Mouse (Mus musculus) hindbrain, postnatal 0 days (tissue): ENCODE results near the gene Mettl21c. TPM values are rescaled to one million over a fixed set of nuclear protein-coding genes. Genes with fewer than 3 reads are reported as not detected.
"Not testable (repeated sequence)": the region's sequence is repeated elsewhere in the genome, so short reads cannot be mapped to it uniquely, and the experiment has no call there.

Source experiments
- ATAC-seq: fragments of 200-750 bp; cut with Nextera tagmentation; 2 replicates; pipeline ENCODE4 v1.8.0; 2017; ENCODE audit warnings: mild to moderate bottlenecking, moderate TSS enrichment, moderate library complexity
- DNase-seq: peaks from one replicate; pipeline ENCODE4 v3.0.0-alpha.2; 2015; ENCODE audit warnings: low spot score
- H3K27ac ChIP-seq: fragments of 300-500 bp; sonication (generic); 2 replicates; pipeline ENCODE4 v1.5.1; 2014; ENCODE audit warnings: mild to moderate bottlenecking
- H3K27me3 ChIP-seq: fragments of 300-500 bp; sonication (generic); 2 replicates; pipeline ENCODE4 v1.6.1; 2014; ENCODE audit warnings: low read length, mixed read lengths; ENCODE audit not compliant: insufficient read depth
- H3K36me3 ChIP-seq: fragments of 300-500 bp; sonication (generic); 2 replicates; pipeline ENCODE4 v1.6.1; 2014; ENCODE audit warnings: low read length, mixed read lengths; ENCODE audit not compliant: insufficient read depth
- H3K4me1 ChIP-seq: fragments of 300-500 bp; sonication (generic); 2 replicates; pipeline ENCODE4 v1.6.1; 2014; ENCODE audit warnings: antibody characterized with exemption, low read length, mixed read lengths; ENCODE audit not compliant: insufficient read depth
- H3K4me2 ChIP-seq: fragments of 300-500 bp; sonication (generic); 2 replicates; pipeline ENCODE4 v1.6.1; 2014; ENCODE audit warnings: low read depth, mild to moderate bottlenecking, low read length, moderate library complexity, mixed read lengths
- H3K4me3 ChIP-seq: fragments of 300-500 bp; sonication (generic); 2 replicates; pipeline ENCODE4 v1.5.1; 2014; ENCODE audit warnings: low read length
- H3K9ac ChIP-seq: fragments of 300-500 bp; sonication (generic); replicated peaks from 2 replicates; pipeline ENCODE4 v1.6.1; 2014; ENCODE audit warnings: mild to moderate bottlenecking, low read length, moderate library complexity, mixed read lengths
- H3K9me3 ChIP-seq: fragments of 300-500 bp; sonication (generic); 2 replicates; pipeline ENCODE4 v1.6.1; 2016; ENCODE audit warnings: low read length, mixed read lengths
- CTCF ChIP-seq: IDR thresholded peaks from 2 replicates; pipeline ENCODE4 v1.5.1; 2016; ENCODE audit warnings: antibody characterized with exemption, control low read depth, low read depth
- WGBS: fragments of 180-500 bp; shearing (Covaris S2); extraction: QIAGEN DNeasy Blood & Tissue Kit; methylation state at CpG from one replicate; pipeline ENCODE4 v1.1.7; 2014; 5-methylcytosine and 5-hydroxymethylcytosine counted together
- polyA plus RNA-seq: library from polyadenylated mRNA; unstranded; fragments of >200 nt; fragmentation: Nextera tagmentation; extraction: Ambion mirVana; gene quantifications from 2 replicates; pipeline ENCODE4 v1.2.1, GENCODE M21; 2015
- total RNA-seq: library from RNA; depleted of rRNA; stranded (reverse); fragments of >200 nt; gene quantifications from 2 replicates; pipeline ENCODE4 v1.2.3, GENCODE M21; 2014; rRNA removed

Gene Mettl21c
- total RNA-seq (0.21 and 0.86 TPM in 2 replicates), polyA plus RNA-seq (1.5 and 1.8 TPM in 2 replicates)

- Histone ChIP-seq H3K36me3 (no peaks in the 10 kb centered on the region), H3K4me2 (no peak within 1 kb of the TSS), H3K27me3 (no peaks in the 10 kb centered on the region), H3K9me3 (no peaks in the 10 kb centered on the region), H3K9ac (no peak within 1 kb of the TSS), H3K4me3 (no peak within 1 kb of the TSS), H3K27ac (no peak within 1 kb of the TSS), H3K4me1 (no peaks in the 10 kb centered on the region)
- DNase-seq (no peak), ATAC-seq (no peak)
- TF ChIP-seq CTCF: no peak
Observed at GRCm38 (mm10) chr1:44019934-44020333, at the start of gene Mettl21c. TSS of gene Mettl21c (minus strand) at chr1:44020034.

- no peak overlapping the region for H3K9ac ChIP-seq
- H3K4me1 ChIP-seq: no peaks in the 10 kb centered on the region
- DNase-seq (peak; percentile 65), ATAC-seq (peak; percentile 49; the same call in 1 of the 2 replicates)
- H3K9me3 ChIP-seq: no peaks in the 10 kb centered on the region
- no peak overlapping the region for H3K4me2 ChIP-seq
- peak; percentile 68 for TF ChIP-seq CTCF
- H3K27me3 ChIP-seq: no peaks in the 10 kb centered on the region
- no peak overlapping the region for H3K4me3 ChIP-seq
- 0% methylated on average over 1 of the region's 1 CpGs for WGBS
- H3K36me3 ChIP-seq: no peaks in the 10 kb centered on the region
- H3K27ac ChIP-seq: no peak overlapping the region
Observed at GRCm38 (mm10) chr1:44064625-44065024, 44.8 kb upstream of the Mettl21c start.

GRCm38 (mm10) chr1:44063439-44063838, 43.6 kb upstream of the Mettl21c start:
- Histone ChIP-seq H3K4me1 (no peaks in the 10 kb centered on the region), H3K36me3 (no peaks in the 10 kb centered on the region), H3K9me3 (no peaks in the 10 kb centered on the region), H3K4me2 (no peak overlapping the region), H3K9ac (no peak overlapping the region), H3K27ac (no peak overlapping the region), H3K27me3 (no peaks in the 10 kb centered on the region), H3K4me3 (no peak overlapping the region)
- ATAC-seq (no peak), DNase-seq (no peak)
- WGBS: 95% methylated on average over 6 of the region's 6 CpGs
- no peak for TF ChIP-seq CTCF

GRCm38 (mm10) chr1:44061836-44062235, 42.0 kb upstream of the Mettl21c start, which contains the start of gene Gm8251:
TSS of gene Gm8251 (minus strand) at chr1:44061936.
- Histone ChIP-seq H3K9me3 (no peaks in the 10 kb centered on the region), H3K4me2 (no peak within 1 kb of the TSS), H3K4me1 (no peaks in the 10 kb centered on the region), H3K9ac (no peak within 1 kb of the TSS), H3K36me3 (no peaks in the 10 kb centered on the region), H3K27me3 (no peaks in the 10 kb centered on the region), H3K27ac (no peak within 1 kb of the TSS), H3K4me3 (no peak within 1 kb of the TSS)
- 93% methylated on average over 2 of the region's 2 CpGs for WGBS
- ATAC-seq (no peak), DNase-seq (no peak)
- no peak for TF ChIP-seq CTCF

GRCm38 (mm10) chr1:44057805-44058204, 38.0 kb upstream of the Mettl21c start:
- 89% methylated on average over 3 of the region's 3 CpGs for WGBS
- ATAC-seq: no peak

GRCm38 (mm10) chr1:44046556-44046955, 26.7 kb upstream of the Mettl21c start:
- ATAC-seq: no peak
- Histone ChIP-seq H3K27ac (no peak overlapping the region), H3K4me3 (no peak overlapping the region), H3K36me3 (no peaks in the 10 kb centered on the region), H3K9ac (no peak overlapping the region), H3K4me2 (no peak overlapping the region), H3K4me1 (no peaks in the 10 kb centered on the region), H3K27me3 (no peaks in the 10 kb centered on the region), H3K9me3 (no peaks in the 10 kb centered on the region)
- DNase-seq: no peak
- TF ChIP-seq CTCF: no peak
- 73% methylated on average over 2 of the region's 2 CpGs for WGBS

More at GRCm38 (mm10) chr1:44057805-44058204, 38.0 kb upstream of the Mettl21c start:
- H3K27ac ChIP-seq: no peak overlapping the region
- H3K4me1 ChIP-seq: no peaks in the 10 kb centered on the region
- no peak overlapping the region for H3K9ac ChIP-seq
- TF ChIP-seq CTCF: no peak
- H3K36me3 ChIP-seq: no peaks in the 10 kb centered on the region
- H3K27me3 ChIP-seq: no peaks in the 10 kb centered on the region
- H3K4me3 ChIP-seq: no peak overlapping the region
- DNase-seq: no peak
- H3K4me2 ChIP-seq: no peak overlapping the region
- H3K9me3 ChIP-seq: no peaks in the 10 kb centered on the region

- not testable (repeated sequence) for ATAC-seq
- WGBS: 76% methylated on average over 5 of the region's 5 CpGs
Observed at GRCm38 (mm10) chr1:44045689-44046088, 25.9 kb upstream of the Mettl21c start.

More at GRCm38 (mm10) chr1:44045689-44046088, 25.9 kb upstream of the Mettl21c start:
- not testable (repeated sequence) for H3K4me1 ChIP-seq, H3K9me3 ChIP-seq, H3K4me3 ChIP-seq, H3K36me3 ChIP-seq, H3K27ac ChIP-seq, H3K9ac ChIP-seq, H3K27me3 ChIP-seq, DNase-seq, H3K4me2 ChIP-seq
